Mouse (Mus musculus): Measurements from ENCODE around the gene Gm11937. TPM values are rescaled to one million over a fixed set of nuclear protein-coding genes. Genes with fewer than 3 reads are reported as not detected.

Gene Gm11937
- total RNA-seq, 2 experiments from 2014 or later: not detected

DNA sequence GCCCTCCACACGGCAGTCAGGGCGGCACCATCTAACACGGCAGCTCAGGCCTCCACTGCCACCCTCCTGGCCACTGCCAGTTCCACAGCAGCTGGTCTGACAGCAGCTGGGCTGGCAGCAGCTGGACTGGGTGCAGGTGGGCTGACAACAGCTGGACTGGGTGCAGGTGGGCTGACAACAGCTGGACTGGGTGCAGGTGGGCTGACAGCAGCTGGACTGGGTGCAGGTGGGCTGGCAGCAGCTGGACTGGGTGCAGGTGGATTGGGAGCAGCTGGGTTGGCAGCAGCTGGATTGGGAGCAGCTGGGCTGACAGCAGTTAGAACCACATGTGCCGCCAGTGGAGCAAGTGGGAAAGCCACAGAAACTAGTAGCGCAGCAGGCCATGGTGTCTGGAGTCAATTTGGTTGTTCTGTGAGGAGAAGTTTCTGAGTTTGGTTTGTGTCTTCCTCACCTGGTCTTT, 26.7 kb downstream of the Gm11937 start, which contains the start of gene Krtap1-4:
Gene Krtap1-4 (minus strand): TSS at position 410 of the 460 bp plus-strand sequence.
- no peak for DNase-seq (ENCODE audit: low spot score in 2 of 2)

DNA sequence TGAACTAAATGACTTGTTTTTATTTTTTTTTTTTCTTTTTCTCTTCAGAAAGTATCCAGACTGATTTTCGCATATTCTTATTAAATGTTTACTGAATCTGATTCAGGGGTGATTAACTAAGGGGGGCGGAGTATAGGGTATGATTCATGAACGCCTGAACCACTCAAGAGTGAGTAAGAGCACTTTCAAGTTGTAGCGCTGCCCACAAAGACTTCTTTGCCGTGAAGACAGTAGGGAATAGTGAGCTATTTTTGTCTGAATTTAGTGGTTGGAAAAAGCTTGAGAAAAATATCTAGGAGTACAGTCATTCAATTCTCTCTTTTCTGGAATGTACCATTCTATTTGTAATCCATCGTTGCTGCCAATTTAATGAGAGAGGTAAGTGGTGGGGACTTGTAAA, 28.4 kb downstream of the Gm11937 start:
- DNase-seq (ENCODE audit: low spot score in 2 of 2): no peak

DNA sequence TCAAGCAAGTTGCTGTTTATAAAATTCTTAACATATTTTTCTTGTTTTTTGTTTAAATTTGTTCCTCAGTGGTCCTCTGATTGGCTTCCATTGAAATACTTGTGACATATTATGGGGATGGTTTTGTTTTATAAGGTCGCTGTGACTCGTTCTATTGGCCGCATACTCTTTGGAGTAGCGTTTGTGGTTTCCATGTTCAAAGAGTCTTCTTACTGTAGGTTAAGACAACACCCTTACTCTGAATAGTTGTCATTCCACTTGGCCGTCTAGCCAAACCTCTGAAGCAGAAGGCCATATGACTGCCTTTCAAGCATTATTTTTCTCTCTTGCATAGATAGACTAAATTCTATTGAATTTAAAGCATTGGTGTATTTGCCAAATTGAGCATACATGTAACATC, 28.9 kb downstream of the Gm11937 start:
- DNase-seq (ENCODE audit: low spot score in 2 of 2): no peak

DNA sequence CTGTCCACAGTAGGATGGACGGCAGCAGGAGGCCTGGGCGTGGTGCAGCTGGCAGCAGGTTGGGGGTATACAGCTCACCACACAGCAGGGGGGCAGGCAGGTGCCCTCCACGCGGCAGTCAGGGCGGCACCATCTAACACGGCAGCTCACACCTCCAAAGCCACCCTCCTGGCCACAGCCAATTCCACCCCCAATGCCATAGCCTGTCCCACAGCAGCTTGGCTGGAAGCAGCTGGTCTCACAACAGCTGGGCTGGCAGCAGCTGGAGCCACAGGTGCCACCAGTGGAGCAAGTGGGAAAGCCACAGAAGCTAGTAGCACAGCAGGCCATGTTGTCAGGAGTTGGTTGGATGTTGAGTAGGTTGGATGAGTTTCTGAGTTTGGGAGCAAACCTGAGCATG, 29.4 kb downstream of the Gm11937 start, which contains the start of gene Krtap1-5:
Gene Krtap1-5 (minus strand): TSS at position 381 of the 400 bp plus-strand sequence.
- DNase-seq (ENCODE audit: low spot score in 2 of 2): no peak

DNA sequence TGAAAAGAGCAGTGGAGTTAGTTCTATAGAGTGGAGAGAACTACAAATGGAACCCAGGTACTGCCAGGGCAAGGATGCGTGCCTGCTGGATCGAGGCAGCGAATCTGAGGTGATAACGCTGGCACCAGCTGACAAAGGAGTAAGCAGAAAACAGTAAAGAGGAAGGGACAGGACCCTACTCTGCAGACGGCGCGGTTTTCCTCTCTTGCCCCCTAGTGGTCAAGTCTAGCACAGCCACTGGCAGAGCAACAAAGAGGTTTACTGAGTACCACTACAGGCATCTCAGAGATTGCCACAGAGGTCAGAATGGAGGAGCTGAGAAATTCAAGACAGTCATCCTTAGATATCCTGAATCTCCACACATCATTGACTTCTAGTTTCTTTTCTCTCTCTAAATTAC, 35.9 kb downstream of the Gm11937 start:
- DNase-seq (ENCODE audit: low spot score in 2 of 2): peak; percentile 49 to 68

DNA sequence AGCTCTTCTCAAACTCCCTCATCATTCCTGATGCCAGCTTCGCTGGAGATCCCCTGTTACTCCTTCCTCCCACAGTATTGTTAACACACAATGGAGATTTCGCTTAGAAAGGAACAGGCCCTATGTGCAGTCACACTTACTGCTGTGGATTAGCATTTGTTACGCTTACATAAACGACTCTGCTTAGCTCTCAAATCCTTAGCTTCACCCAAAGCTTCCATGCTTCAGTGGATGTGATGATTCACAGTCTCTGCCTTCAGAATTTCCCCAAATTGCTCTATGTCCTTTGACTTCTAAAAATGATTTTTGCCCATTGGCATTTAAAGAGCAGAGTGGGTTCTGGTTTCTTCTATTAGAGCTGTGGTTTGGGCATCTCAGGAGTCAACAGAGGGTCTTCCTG, 36.8 kb downstream of the Gm11937 start:
- DNase-seq (ENCODE audit: low spot score in 2 of 2): peak in 1 of 2 experiments; percentile 31

DNA sequence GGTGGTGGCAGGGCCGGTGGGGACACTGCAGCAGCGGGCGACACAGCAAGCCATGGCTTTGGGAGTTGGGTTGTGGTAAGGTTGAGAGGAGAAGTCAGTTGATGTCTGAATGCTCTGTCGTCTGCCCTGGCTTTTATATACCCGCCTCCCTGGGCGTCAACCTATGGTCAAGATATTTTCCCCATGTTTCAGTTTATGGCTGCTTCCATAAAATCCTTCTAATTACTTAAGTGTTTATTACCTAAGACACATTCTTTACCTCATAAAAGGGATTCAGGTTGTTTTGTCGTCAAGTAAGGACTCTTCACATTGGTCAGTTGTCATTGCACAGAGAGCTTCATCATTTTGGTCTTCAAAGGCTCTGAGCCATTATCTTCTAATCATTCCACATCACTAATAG, 43.5 kb downstream of the Gm11937 start, which contains the start of gene Krtap3-1:
Gene Krtap3-1 (minus strand): TSS at position 101 of the 400 bp plus-strand sequence.
- DNase-seq (ENCODE audit: low spot score in 2 of 2): no peak

DNA sequence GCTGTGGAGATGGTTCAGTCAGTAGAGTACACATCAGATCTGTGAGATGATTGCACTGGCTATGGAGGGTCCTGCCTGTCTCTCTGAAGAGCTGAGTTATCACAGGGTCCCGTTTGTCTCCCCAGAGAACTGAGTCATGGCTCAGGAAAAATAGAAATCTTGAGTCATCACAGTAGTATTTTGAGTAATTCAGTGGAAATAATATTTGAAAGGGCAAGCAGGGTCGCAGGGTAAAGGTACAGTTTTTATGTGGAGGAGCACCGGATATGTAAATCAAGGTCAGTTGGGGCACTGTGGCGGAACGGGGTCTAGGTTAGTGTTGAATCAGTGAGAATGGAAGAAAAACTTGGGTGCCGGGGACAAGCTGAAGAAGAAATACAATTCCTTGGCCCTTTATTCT, 47.4 kb downstream of the Gm11937 start:
- no peak for DNase-seq (ENCODE audit: low spot score in 2 of 2)

Other genes with a start within 250 kb of the Gm11937 start
- not detected for gene Krt28, start 235.3 kb downstream of the Gm11937 start, total RNA-seq (2021)
- gene Krt10, start 220.8 kb downstream of the Gm11937 start, total RNA-seq (2021): 10 to 100 TPM; 11.0 to 12.5 TPM
- 10 to 100 TPM; 10.8 to 12.0 TPM for gene Krt12, start 187.9 kb downstream of the Gm11937 start, total RNA-seq (2021)
- gene Krt20, start 172.0 kb downstream of the Gm11937 start, total RNA-seq (2021): not detected
- gene Krt23, start 117.1 kb downstream of the Gm11937 start, total RNA-seq (2021): not detected
- not detected for gene Krt39, start 88.9 kb downstream of the Gm11937 start, total RNA-seq (2021)
- not detected for gene Krt40, start 67.0 kb downstream of the Gm11937 start, total RNA-seq (2021)
- gene Krtap3-3, start 59.3 kb downstream of the Gm11937 start, total RNA-seq (2021): not detected
- not detected for gene Krtap3-2, start 53.3 kb downstream of the Gm11937 start, total RNA-seq (2021)
- not detected for gene Gm11939, start 50.7 kb downstream of the Gm11937 start, total RNA-seq (2021)
- not detected for gene Krtap3-1, start 43.6 kb downstream of the Gm11937 start, total RNA-seq (2021)
- gene Krtap1-5, start 29.2 kb downstream of the Gm11937 start, total RNA-seq (2021): not detected
- gene Krtap1-4, start 26.5 kb downstream of the Gm11937 start, total RNA-seq (2021): not detected
- gene Krtap1-3, start 18.9 kb downstream of the Gm11937 start, total RNA-seq (2021): not detected
- not detected for gene Krtap9-3, start 12.1 kb downstream of the Gm11937 start, total RNA-seq (2021)
- not detected for gene Gm11938, start 6.9 kb downstream of the Gm11937 start, total RNA-seq (2021)
- gene Krtap2-4, start 4.7 kb upstream of the Gm11937 start, total RNA-seq (2021): not detected
- not detected for gene Gm11562, start 10.2 kb upstream of the Gm11937 start, total RNA-seq (2021)
- gene Krtap4-1, start 18.0 kb upstream of the Gm11937 start, total RNA-seq (2021): not detected
- not detected for gene Krtap4-2, start 24.9 kb upstream of the Gm11937 start, total RNA-seq (2021)
- gene Krtap4-7, start 33.9 kb upstream of the Gm11937 start, total RNA-seq (2021): not detected
- gene Gm11555, start 40.0 kb upstream of the Gm11937 start, total RNA-seq (2021): not detected
- not detected for gene Gm11563, start 48.8 kb upstream of the Gm11937 start, total RNA-seq (2021)
- not detected for gene Krtap4-6, start 55.8 kb upstream of the Gm11937 start, total RNA-seq (2021)
- gene Gm14190, start 80.6 kb upstream of the Gm11937 start, total RNA-seq (2021): not detected
- not detected for gene Gm14180, start 124.1 kb upstream of the Gm11937 start, total RNA-seq (2021)
- not detected for gene Gm11595, start 162.7 kb upstream of the Gm11937 start, total RNA-seq (2021)
- gene Krtap4-8, start 170.5 kb upstream of the Gm11937 start, total RNA-seq (2021): not detected
- gene Krtap4-9, start 175.0 kb upstream of the Gm11937 start, total RNA-seq (2021): not detected
- gene Gm11596, start 183.3 kb upstream of the Gm11937 start, total RNA-seq (2021): not detected
- not detected for gene Gm11569, start 188.7 kb upstream of the Gm11937 start, total RNA-seq (2021)
- not detected for gene Gm11554, start 194.3 kb upstream of the Gm11937 start, total RNA-seq (2021)
- gene Krtap4-13, start 199.7 kb upstream of the Gm11937 start, total RNA-seq (2021): not detected
- not detected for gene Gm11564, start 205.5 kb upstream of the Gm11937 start, total RNA-seq (2021)
- gene 2300003K06Rik, start 227.9 kb upstream of the Gm11937 start, total RNA-seq (2021): not detected
- gene Krtap4-16, start 241.4 kb upstream of the Gm11937 start, total RNA-seq (2021): not detected
- not detected for gene Gm11568, start 247.7 kb upstream of the Gm11937 start, total RNA-seq (2021)